Mouse (Mus musculus) hindbrain, embryonic 12.5 days (tissue): ENCODE measurements around the gene Tmem262. TPM values are rescaled to one million over a fixed set of nuclear protein-coding genes. Genes with fewer than 3 reads are reported as not detected.

Experiments used
- ATAC-seq: fragments of 200-750 bp; cut with Nextera tagmentation; 2 replicates; pipeline ENCODE4 v1.8.0; 2017; ENCODE audit warnings: moderate TSS enrichment; ENCODE audit not compliant: low FRiP score
- H3K27ac ChIP-seq: fragments of 300-500 bp; sonication (generic); 2 replicates; pipeline ENCODE4 v1.5.1; 2016; ENCODE audit warnings: mild to moderate bottlenecking
- H3K27me3 ChIP-seq: fragments of 300-500 bp; sonication (generic); 2 replicates; pipeline ENCODE4 v1.6.1; 2016; ENCODE audit warnings: mild to moderate bottlenecking
- H3K36me3 ChIP-seq: fragments of 300-500 bp; sonication (generic); 2 replicates; pipeline ENCODE4 v1.6.1; 2016; ENCODE audit warnings: mild to moderate bottlenecking
- H3K4me1 ChIP-seq: fragments of 300-500 bp; sonication (generic); 2 replicates; pipeline ENCODE4 v1.6.1; 2016
- H3K4me2 ChIP-seq: fragments of 300-500 bp; sonication (generic); replicated peaks from 2 replicates; pipeline ENCODE4 v1.6.1; 2016; ENCODE audit warnings: mild to moderate bottlenecking
- H3K4me3 ChIP-seq: fragments of 300-500 bp; sonication (generic); 2 replicates; pipeline ENCODE4 v1.5.1; 2016; ENCODE audit warnings: mild to moderate bottlenecking
- H3K9ac ChIP-seq: fragments of 300-500 bp; sonication (generic); 2 replicates; pipeline ENCODE4 v1.6.1; 2016; ENCODE audit warnings: mild to moderate bottlenecking, moderate library complexity
- H3K9me3 ChIP-seq: fragments of 300-500 bp; sonication (generic); replicated peaks from 2 replicates; pipeline ENCODE4 v1.6.1; 2016; ENCODE audit warnings: mild to moderate bottlenecking
- WGBS: fragments of 180-500 bp; shearing (Covaris S2); methylation state at CpG from one replicate; pipeline ENCODE4 v1.1.7; 2016; 5-methylcytosine and 5-hydroxymethylcytosine counted together
- polyA plus RNA-seq: library from polyadenylated mRNA; unstranded; fragments of >200 nt; fragmentation: Nextera tagmentation; extraction: Ambion mirVana; gene quantifications from 2 replicates; pipeline ENCODE4 v1.2.1, GENCODE M21; 2016

The Tmem262 gene
- polyA plus RNA-seq, 1 experiment from 2014 or later: not detected

GRCm38 (mm10) chr19:6047899-6048166 is 32.0 kb upstream of the Tmem262 start:
- Histone ChIP-seq H3K36me3 (peaks cover 47% of the 10 kb centered on the region), H3K4me1 (peaks cover 25% of the 10 kb centered on the region), H3K9ac (peak overlapping the region; percentile 90), H3K9me3 (no peaks in the 10 kb centered on the region), H3K27me3 (no peaks in the 10 kb centered on the region), H3K4me2 (peak overlapping the region; percentile 95), H3K4me3 (peak overlapping the region; percentile 96), H3K27ac (no peak overlapping the region)
- 90% methylated on average over 8 of the region's 8 CpGs for WGBS
- no peak for ATAC-seq

- Histone ChIP-seq H3K36me3 (peaks cover 56% of the 10 kb centered on the region), H3K9me3 (no peaks in the 10 kb centered on the region), H3K4me3 (0 out of 2 replicates have a peak overlapping the region, but pooled peaks have one; percentile 2), H3K4me1 (peaks cover 25% of the 10 kb centered on the region), H3K4me2 (no peak overlapping the region), H3K9ac (no peak overlapping the region), H3K27me3 (no peaks in the 10 kb centered on the region), H3K27ac (no peak overlapping the region)
- no peak for ATAC-seq
- 90% methylated on average over 11 of the region's 11 CpGs for WGBS
These were observed 31.0 kb upstream of the Tmem262 start for GRCm38 (mm10) chr19:6048681-6049410.

- ATAC-seq: no peak
- WGBS: 92% methylated on average over 7 of the region's 7 CpGs
- no peaks in the 10 kb centered on the region for H3K9me3 ChIP-seq
- no peak overlapping the region for H3K9ac ChIP-seq
- peaks cover 23% of the 10 kb centered on the region for H3K4me1 ChIP-seq
- H3K27ac ChIP-seq: no peak overlapping the region
- no peak overlapping the region for H3K4me2 ChIP-seq
- no peaks in the 10 kb centered on the region for H3K27me3 ChIP-seq
- no peak overlapping the region for H3K4me3 ChIP-seq
- H3K36me3 ChIP-seq: peaks cover 76% of the 10 kb centered on the region
These were observed 27.3 kb upstream of the Tmem262 start for GRCm38 (mm10) chr19:6052516-6052915.

GRCm38 (mm10) chr19:6054296-6054695 is 25.5 kb upstream of the Tmem262 start:
- Histone ChIP-seq H3K36me3 (peaks cover 70% of the 10 kb centered on the region), H3K4me1 (peaks cover 18% of the 10 kb centered on the region), H3K27ac (no peak overlapping the region), H3K9ac (no peak overlapping the region), H3K4me3 (no peak overlapping the region), H3K27me3 (no peaks in the 10 kb centered on the region), H3K9me3 (no peaks in the 10 kb centered on the region), H3K4me2 (no peak overlapping the region)
- WGBS: 88% methylated on average over 5 of the region's 5 CpGs
- no peak for ATAC-seq

GRCm38 (mm10) chr19:6056696-6057095 is 23.1 kb upstream of the Tmem262 start:
- WGBS: 66% methylated on average over 4 of the region's 4 CpGs
- ATAC-seq: no peak
- peaks cover 51% of the 10 kb centered on the region for H3K36me3 ChIP-seq

GRCm38 (mm10) chr19:6057313-6058096 is 22.3 kb upstream of the Tmem262 start, which contains the start of the genes Mrpl49 and Fau:
Gene Mrpl49, minus strand, starts transcription at chr19:6057785.
Gene Fau, plus strand, starts transcription at chr19:6057844.
- H3K27me3 ChIP-seq: no peaks in the 10 kb centered on the region
- H3K9me3 ChIP-seq: no peaks in the 10 kb centered on the region
- H3K27ac ChIP-seq: peak within 1 kb of the TSS; percentile 80
- peak within 1 kb of the TSS; percentile 89 for H3K9ac ChIP-seq
- H3K4me1 ChIP-seq: peaks cover 29% of the 10 kb centered on the region
- peak within 1 kb of the TSS; percentile 87 for H3K4me2 ChIP-seq
- H3K36me3 ChIP-seq: peaks cover 43% of the 10 kb centered on the region
- H3K4me3 ChIP-seq: peak within 1 kb of the TSS; percentile 88
- peak; percentile 86 for ATAC-seq
- under 1% methylated on average over 62 of the region's 63 CpGs for WGBS

More at GRCm38 (mm10) chr19:6056696-6057095, 23.1 kb upstream of the Tmem262 start:
- Histone ChIP-seq H3K9ac (peak overlapping the region; percentile 89; the same call in 1 of the 2 replicates), H3K9me3 (no peaks in the 10 kb centered on the region), H3K4me1 (peaks cover 21% of the 10 kb centered on the region), H3K27me3 (no peaks in the 10 kb centered on the region), H3K27ac (no peak overlapping the region), H3K4me3 (peak overlapping the region; percentile 88), H3K4me2 (peak overlapping the region; percentile 87)

GRCm38 (mm10) chr19:6058513-6058912 is 21.3 kb upstream of the Tmem262 start:
- ATAC-seq: no peak
- Histone ChIP-seq H3K27me3 (no peaks in the 10 kb centered on the region), H3K4me3 (peak overlapping the region; percentile 88), H3K4me1 (peaks cover 39% of the 10 kb centered on the region), H3K4me2 (peak overlapping the region; percentile 87), H3K9me3 (no peaks in the 10 kb centered on the region), H3K27ac (peak overlapping the region; percentile 80; the same call in 1 of the 2 replicates), H3K9ac (peak overlapping the region; percentile 89), H3K36me3 (peaks cover 34% of the 10 kb centered on the region)
- 42% methylated on average over 5 of the region's 5 CpGs for WGBS

- H3K36me3 ChIP-seq: peaks cover 34% of the 10 kb centered on the region
- H3K4me3 ChIP-seq: peak overlapping the region; percentile 88; the same call in 1 of the 2 replicates
- peak overlapping the region; percentile 89 for H3K9ac ChIP-seq
- H3K4me2 ChIP-seq: peak overlapping the region; percentile 87
- H3K9me3 ChIP-seq: no peaks in the 10 kb centered on the region
- no peak for ATAC-seq
- 90% methylated on average over 5 of the region's 5 CpGs for WGBS
- H3K27ac ChIP-seq: no peak overlapping the region
- peaks cover 41% of the 10 kb centered on the region for H3K4me1 ChIP-seq
- no peaks in the 10 kb centered on the region for H3K27me3 ChIP-seq
These were observed 20.9 kb upstream of the Tmem262 start for GRCm38 (mm10) chr19:6058966-6059365.

- Histone ChIP-seq H3K9ac (peak within 1 kb of the TSS; percentile 91), H3K4me2 (peak within 1 kb of the TSS; percentile 94), H3K36me3 (peaks cover 15% of the 10 kb centered on the region), H3K27me3 (no peaks in the 10 kb centered on the region), H3K4me3 (peak within 1 kb of the TSS; percentile 85), H3K4me1 (peaks cover 46% of the 10 kb centered on the region), H3K27ac (peak within 1 kb of the TSS; percentile 95), H3K9me3 (no peaks in the 10 kb centered on the region)
- under 1% methylated on average over 58 of the region's 58 CpGs for WGBS
- ATAC-seq: peak; percentile 52
These were observed 18.8 kb upstream of the Tmem262 start, which contains the start of gene Znhit2 for GRCm38 (mm10) chr19:6061021-6061533. Gene Znhit2, plus strand, starts transcription at chr19:6061192.

GRCm38 (mm10) chr19:6061641-6062302 is 18.1 kb upstream of the Tmem262 start:
- Histone ChIP-seq H3K27me3 (no peaks in the 10 kb centered on the region), H3K4me2 (peak overlapping the region; percentile 94), H3K9ac (peak overlapping the region; percentile 91), H3K9me3 (no peaks in the 10 kb centered on the region), H3K27ac (peak overlapping the region; percentile 95), H3K4me3 (peak overlapping the region; percentile 85), H3K4me1 (peaks cover 46% of the 10 kb centered on the region), H3K36me3 (peaks cover 15% of the 10 kb centered on the region)
- ATAC-seq: no peak
- 2% methylated on average over 44 of the region's 44 CpGs for WGBS

- Histone ChIP-seq H3K36me3 (peaks cover 15% of the 10 kb centered on the region), H3K4me1 (peaks cover 48% of the 10 kb centered on the region), H3K9me3 (no peaks in the 10 kb centered on the region), H3K4me2 (peak overlapping the region; percentile 94), H3K27me3 (no peaks in the 10 kb centered on the region), H3K9ac (peak overlapping the region; percentile 91), H3K27ac (no peak overlapping the region; the same call in 1 of the 2 replicates), H3K4me3 (peak overlapping the region; percentile 85)
- no peak for ATAC-seq
- 66% methylated on average over 5 of the region's 5 CpGs for WGBS
These were observed 17.4 kb upstream of the Tmem262 start for GRCm38 (mm10) chr19:6062418-6062817.

GRCm38 (mm10) chr19:6063081-6063480 is 16.8 kb upstream of the Tmem262 start:
- peaks cover 15% of the 10 kb centered on the region for H3K36me3 ChIP-seq
- 95% methylated on average over 6 of the region's 6 CpGs for WGBS
- H3K9me3 ChIP-seq: no peaks in the 10 kb centered on the region
- no peaks in the 10 kb centered on the region for H3K27me3 ChIP-seq
- no peak overlapping the region for H3K27ac ChIP-seq
- H3K4me1 ChIP-seq: peaks cover 55% of the 10 kb centered on the region
- ATAC-seq: no peak
- no peak overlapping the region for H3K4me3 ChIP-seq
- peak overlapping the region; percentile 94; the same call in 1 of the 2 replicates for H3K4me2 ChIP-seq
- peak overlapping the region; percentile 91; the same call in 1 of the 2 replicates for H3K9ac ChIP-seq
